Mouse (Mus musculus) gastrocnemius, postnatal 10 days (tissue): ENCODE measurements around the gene Tmed4. TPM values are rescaled to one million over a fixed set of nuclear protein-coding genes. Genes with fewer than 3 reads are reported as not detected.
A peak's percentile ranks its signal among the peaks of the same experiment; 100 is the strongest.

Experiments used
- DNase-seq: peaks from one replicate; pipeline ENCODE4 v3.0.0; 2021; ENCODE audit warnings: mixed read lengths
- long read RNA-seq, 2 experiments: library from polyadenylated mRNA; stranded (forward); transcript quantifications; one replicate each; pipeline ENCODE4 v2.0.0; 2021
- total RNA-seq, 2 experiments: library from RNA; stranded (reverse); gene quantifications; 2 replicates each; pipeline ENCODE4 v1.2.3; 2021

Gene Tmed4
- 10 to 100 TPM; 63.9 to 64.0 TPM for total RNA-seq
- long read RNA-seq, experiment 1, transcript Tmed4-201 (5 exons, 2,003 nt): major isoform, 96 of 101 reads
- long read RNA-seq, experiment 1, partial matches to known transcripts: 0 of 101 reads
- long read RNA-seq, experiment 1, other reads (novel, unspliced or antisense): 2 of 101 reads
- long read RNA-seq, experiment 2, transcript Tmed4-201 (5 exons, 2,003 nt): major isoform, 102 of 112 reads
- long read RNA-seq, experiment 2, partial matches to known transcripts: 2 of 112 reads
- long read RNA-seq, experiment 2, other reads (novel, unspliced or antisense): 6 of 112 reads

GRCm38 (mm10) chr11:6274387-6275093 lies at the start of gene Tmed4:
Gene Tmed4 (minus strand): TSS chr11:6274870.
- DNase-seq: peak; percentile 99

- DNase-seq: no peak
Observed at GRCm38 (mm10) chr11:6323348-6323747, 48.7 kb upstream of the Tmed4 start.

GRCm38 (mm10) chr11:6322086-6322485 lies 47.4 kb upstream of the Tmed4 start:
- no peak for DNase-seq

- DNase-seq: no peak
Observed at GRCm38 (mm10) chr11:6319374-6319773, 44.7 kb upstream of the Tmed4 start.

GRCm38 (mm10) chr11:6318559-6318958 lies 43.9 kb upstream of the Tmed4 start:
- DNase-seq: no peak

GRCm38 (mm10) chr11:6316821-6317220 lies 42.2 kb upstream of the Tmed4 start:
- DNase-seq: no peak

- DNase-seq: no peak
Observed at GRCm38 (mm10) chr11:6313874-6314406, 39.3 kb upstream of the Tmed4 start.

- no peak for DNase-seq
Observed at GRCm38 (mm10) chr11:6308181-6308580, 33.5 kb upstream of the Tmed4 start.

GRCm38 (mm10) chr11:6305943-6306430 lies 31.3 kb upstream of the Tmed4 start:
- no peak for DNase-seq

GRCm38 (mm10) chr11:6302793-6303192 lies 28.1 kb upstream of the Tmed4 start:
- DNase-seq: no peak

GRCm38 (mm10) chr11:6299435-6299834 lies 24.8 kb upstream of the Tmed4 start:
- no peak for DNase-seq

GRCm38 (mm10) chr11:6296077-6296476 lies 21.4 kb upstream of the Tmed4 start:
- no peak for DNase-seq

- DNase-seq: no peak
Observed at GRCm38 (mm10) chr11:6294632-6295031, 20.0 kb upstream of the Tmed4 start.

GRCm38 (mm10) chr11:6293601-6294000 lies 18.9 kb upstream of the Tmed4 start:
- DNase-seq: no peak

- no peak for DNase-seq
Observed at GRCm38 (mm10) chr11:6292988-6293349, 18.3 kb upstream of the Tmed4 start.

- peak; percentile 35 for DNase-seq
Observed at GRCm38 (mm10) chr11:6292116-6292987, 17.7 kb upstream of the Tmed4 start.

GRCm38 (mm10) chr11:6291401-6292115 lies 16.9 kb upstream of the Tmed4 start, which contains the start of gene Ogdh:
Gene Ogdh (plus strand): TSS chr11:6291633.
- peak; percentile 99 for DNase-seq

GRCm38 (mm10) chr11:6290883-6291282 lies 16.2 kb upstream of the Tmed4 start:
- no peak for DNase-seq

GRCm38 (mm10) chr11:6290138-6290537 lies 15.5 kb upstream of the Tmed4 start:
- no peak for DNase-seq

- DNase-seq: no peak
Observed at GRCm38 (mm10) chr11:6282940-6283339, 8.3 kb upstream of the Tmed4 start.

GRCm38 (mm10) chr11:6276466-6276865 lies 1.8 kb upstream of the Tmed4 start:
- no peak for DNase-seq

- no peak for DNase-seq
Observed at GRCm38 (mm10) chr11:6275094-6275484, 419 bp upstream of the Tmed4 start.
